Mouse (Mus musculus) liver, embryonic 11.5 days (tissue): ENCODE measurements around the gene Lnpep. TPM values are rescaled to one million over a fixed set of nuclear protein-coding genes. Genes with fewer than 3 reads are reported as not detected.

Experiments used
- ATAC-seq: fragments of 200-750 bp; cut with Nextera tagmentation; replicated peaks from 2 replicates; pipeline ENCODE4 v1.8.0; 2017; ENCODE audit warnings: moderate number of reproducible peaks, mild to moderate bottlenecking, moderate TSS enrichment, moderate library complexity; ENCODE audit not compliant: low FRiP score
- DNase-seq: peaks from one replicate; pipeline ENCODE4 v3.0.0-alpha.2; 2017; ENCODE audit warnings: low spot score
- H3K27ac ChIP-seq: fragments of 300-500 bp; sonication (generic); 2 replicates; pipeline ENCODE4 v1.5.1; 2014; ENCODE audit warnings: mild to moderate bottlenecking, low read depth, low read length, control low read depth
- H3K27me3 ChIP-seq: fragments of 300-500 bp; sonication (generic); replicated peaks from 2 replicates; pipeline ENCODE4 v1.6.1; 2014; ENCODE audit warnings: low read length, mixed read lengths; ENCODE audit not compliant: control insufficient read depth, insufficient read depth
- H3K36me3 ChIP-seq: fragments of 300-500 bp; sonication (generic); 2 replicates; pipeline ENCODE4 v1.6.1; 2014; ENCODE audit warnings: mild to moderate bottlenecking, low read length, moderate library complexity, mixed read lengths; ENCODE audit not compliant: control insufficient read depth, insufficient read depth
- H3K4me1 ChIP-seq: fragments of 300-500 bp; sonication (generic); replicated peaks from 2 replicates; pipeline ENCODE4 v1.6.1; 2014; ENCODE audit warnings: low read length, mixed read lengths; ENCODE audit not compliant: control insufficient read depth, insufficient read depth
- H3K4me2 ChIP-seq: fragments of 300-500 bp; sonication (generic); 2 replicates; pipeline ENCODE4 v1.6.1; 2014; ENCODE audit warnings: mild to moderate bottlenecking, control low read depth, moderate library complexity
- H3K4me3 ChIP-seq: fragments of 300-500 bp; sonication (generic); 2 replicates; pipeline ENCODE4 v1.5.1; 2014; ENCODE audit warnings: low read depth, low read length, control low read depth
- H3K9ac ChIP-seq: fragments of 300-500 bp; sonication (generic); 2 replicates; pipeline ENCODE4 v1.6.1; 2014; ENCODE audit warnings: low read depth, low read length, control low read depth
- H3K9me3 ChIP-seq: fragments of 300-500 bp; sonication (generic); 2 replicates; pipeline ENCODE4 v1.6.1; 2016; ENCODE audit warnings: low read length, inconsistent platforms, mixed read lengths; ENCODE audit not compliant: control insufficient read depth
- WGBS: fragments of 180-500 bp; shearing (Covaris S2); extraction: QIAGEN DNeasy Blood & Tissue Kit; methylation state at CpG from one replicate; pipeline ENCODE4 v1.1.7; 2014; 5-methylcytosine and 5-hydroxymethylcytosine counted together
- polyA plus RNA-seq: library from polyadenylated mRNA; unstranded; fragments of >200 nt; fragmentation: Nextera tagmentation; extraction: Ambion mirVana; gene quantifications from 2 replicates; pipeline ENCODE4 v1.2.1, GENCODE M21; 2014

Lnpep gene
- polyA plus RNA-seq, 1 experiment from 2014 or later: 6.6 TPM

DNA sequence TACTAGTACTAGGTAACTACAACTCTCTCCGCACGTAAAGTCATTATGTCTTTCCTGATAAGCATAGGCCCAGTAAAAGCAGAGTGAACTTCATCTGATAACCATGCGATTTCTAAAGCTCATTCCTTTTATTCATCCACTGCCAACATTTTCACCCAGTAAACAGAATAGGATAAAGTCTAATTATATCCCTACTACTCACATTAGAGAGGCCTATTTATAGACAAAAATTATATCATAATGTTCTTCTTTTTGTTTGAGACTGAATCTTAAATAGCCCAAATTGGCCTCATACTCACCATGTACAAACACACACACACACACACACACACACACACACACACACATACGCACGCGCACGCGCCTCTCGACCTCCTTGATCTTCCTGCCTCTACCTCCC, 48.5 kb downstream of the Lnpep start:
- H3K9ac ChIP-seq: no peak overlapping the region
- H3K36me3 ChIP-seq: peaks cover 3% of the 10 kb centered on the region; the same call in 1 of the 2 replicates
- DNase-seq (no peak), ATAC-seq (no peak)
- H3K9me3 ChIP-seq: no peaks in the 10 kb centered on the region
- no peak overlapping the region for H3K27ac ChIP-seq
- no peak overlapping the region for H3K4me2 ChIP-seq
- no peaks in the 10 kb centered on the region for H3K4me1 ChIP-seq
- no peaks in the 10 kb centered on the region for H3K27me3 ChIP-seq
- WGBS: 89% methylated on average over 9 of the region's 9 CpGs
- no peak overlapping the region for H3K4me3 ChIP-seq

DNA sequence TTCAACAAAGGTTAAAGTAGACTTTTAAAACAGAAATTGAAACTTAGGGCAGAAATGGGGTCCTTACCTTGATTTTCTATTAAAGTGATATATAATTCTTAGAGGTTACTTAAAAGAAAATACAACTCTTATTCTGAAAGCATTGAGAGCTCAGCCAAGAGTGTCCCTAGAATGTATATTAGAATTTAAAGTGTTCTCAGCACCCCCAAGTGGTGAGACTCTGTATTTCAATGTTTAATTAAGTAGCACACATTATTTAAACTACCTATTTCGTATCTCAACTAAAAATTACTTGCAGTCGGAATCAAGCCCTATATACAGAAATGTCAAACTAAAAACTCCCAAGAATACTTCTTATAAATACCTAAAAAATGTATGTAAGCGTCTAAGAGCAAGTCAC, 57.8 kb downstream of the Lnpep start:
- Histone ChIP-seq H3K4me2 (no peak overlapping the region), H3K27ac (no peak overlapping the region), H3K36me3 (no peaks in the 10 kb centered on the region; the same call in 1 of the 2 replicates), H3K4me3 (no peak overlapping the region), H3K27me3 (no peaks in the 10 kb centered on the region), H3K9ac (no peak overlapping the region), H3K4me1 (no peaks in the 10 kb centered on the region), H3K9me3 (no peaks in the 10 kb centered on the region)
- no peak for DNase-seq
- 64% methylated on average over 3 of the region's 3 CpGs for WGBS
- ATAC-seq: no peak

DNA sequence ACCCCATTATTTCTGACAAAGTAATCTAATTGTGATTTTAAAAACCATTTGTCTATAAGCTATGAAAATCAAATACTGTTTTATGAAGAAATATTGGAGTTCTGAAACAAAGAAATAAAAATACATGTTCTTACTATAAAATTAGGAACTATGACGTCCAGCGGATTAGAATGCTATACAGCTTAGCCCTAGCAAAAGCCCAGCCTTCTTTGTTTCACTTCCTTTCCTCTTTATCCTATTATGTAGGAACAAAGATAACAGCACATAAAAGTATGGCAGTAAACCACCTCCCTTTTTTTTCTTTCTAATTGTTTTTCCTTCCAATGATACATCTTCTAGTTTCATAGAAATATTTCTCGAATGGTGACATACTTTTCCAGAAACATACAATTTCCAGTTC, 75.9 kb downstream of the Lnpep start:
- no peak for ATAC-seq
- no peak overlapping the region for H3K27ac ChIP-seq
- WGBS: 80% methylated on average over 3 of the region's 3 CpGs
- H3K9ac ChIP-seq: no peak overlapping the region
- H3K36me3 ChIP-seq: no peaks in the 10 kb centered on the region
- no peaks in the 10 kb centered on the region for H3K4me1 ChIP-seq
- H3K9me3 ChIP-seq: no peaks in the 10 kb centered on the region
- no peak overlapping the region for H3K4me2 ChIP-seq
- no peak for DNase-seq
- H3K4me3 ChIP-seq: no peak overlapping the region
- H3K27me3 ChIP-seq: no peaks in the 10 kb centered on the region

DNA sequence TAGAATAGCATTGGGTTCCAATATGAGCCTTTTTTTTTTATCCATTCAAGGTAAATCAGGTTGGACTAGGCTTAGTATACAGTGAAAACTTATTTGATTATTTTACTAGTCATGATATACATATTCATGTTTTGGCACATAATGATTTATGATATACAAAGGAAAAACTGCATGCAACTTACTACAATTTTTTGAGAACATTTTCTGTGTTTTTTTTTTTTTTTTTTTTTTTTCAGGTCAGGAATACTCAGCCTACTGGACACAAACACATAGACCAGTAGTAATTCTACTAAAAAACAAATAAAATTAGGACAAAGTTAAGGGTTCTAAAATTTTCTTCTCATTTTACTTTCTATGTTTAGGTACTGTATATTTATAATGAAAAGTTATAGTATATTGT, 93.5 kb downstream of the Lnpep start:
- Histone ChIP-seq H3K9ac (no peak overlapping the region), H3K4me2 (no peak overlapping the region), H3K4me1 (no peaks in the 10 kb centered on the region), H3K27ac (no peak overlapping the region), H3K9me3 (no peaks in the 10 kb centered on the region), H3K27me3 (no peaks in the 10 kb centered on the region), H3K4me3 (no peak overlapping the region), H3K36me3 (peaks cover 15% of the 10 kb centered on the region)
- ATAC-seq (no peak), DNase-seq (no peak)

DNA sequence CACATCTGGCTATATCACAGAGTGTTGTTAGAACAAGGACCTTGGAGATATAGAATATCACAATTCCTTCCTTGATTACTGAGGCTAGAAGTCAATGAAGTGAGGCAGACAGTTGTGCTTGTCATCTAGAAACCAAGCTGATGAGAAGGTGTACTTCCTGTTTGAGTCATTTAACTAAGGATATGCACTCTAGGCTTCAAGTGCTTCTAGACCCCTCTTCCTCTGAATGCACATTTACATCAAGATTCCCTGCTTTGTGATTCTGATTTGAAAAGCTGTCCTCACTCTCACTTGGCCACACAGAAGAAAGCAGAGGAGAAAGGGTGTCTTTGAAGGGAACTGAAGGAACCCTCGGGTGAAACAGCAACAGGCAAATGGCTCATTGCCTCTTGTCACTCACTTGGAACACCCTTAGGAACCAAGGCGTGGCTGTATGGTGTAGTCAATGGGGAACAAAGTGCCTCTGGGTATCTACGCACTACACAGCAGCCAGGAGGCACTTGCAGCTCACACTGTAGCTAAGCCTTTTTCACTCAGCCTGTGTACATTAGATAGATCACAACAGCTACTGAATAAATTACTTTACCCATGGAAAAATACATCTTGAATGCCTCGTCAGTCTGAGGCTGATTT, 108.3 kb downstream of the Lnpep start:
- Histone ChIP-seq H3K36me3 (no peaks in the 10 kb centered on the region), H3K27ac (no peak overlapping the region), H3K4me1 (no peaks in the 10 kb centered on the region), H3K9ac (no peak overlapping the region), H3K9me3 (no peaks in the 10 kb centered on the region), H3K4me3 (no peak overlapping the region), H3K4me2 (no peak overlapping the region), H3K27me3 (no peaks in the 10 kb centered on the region)
- DNase-seq (no peak), ATAC-seq (no peak)
- 74% methylated on average over 4 of the region's 4 CpGs for whole genome bisulfite sequencing

DNA sequence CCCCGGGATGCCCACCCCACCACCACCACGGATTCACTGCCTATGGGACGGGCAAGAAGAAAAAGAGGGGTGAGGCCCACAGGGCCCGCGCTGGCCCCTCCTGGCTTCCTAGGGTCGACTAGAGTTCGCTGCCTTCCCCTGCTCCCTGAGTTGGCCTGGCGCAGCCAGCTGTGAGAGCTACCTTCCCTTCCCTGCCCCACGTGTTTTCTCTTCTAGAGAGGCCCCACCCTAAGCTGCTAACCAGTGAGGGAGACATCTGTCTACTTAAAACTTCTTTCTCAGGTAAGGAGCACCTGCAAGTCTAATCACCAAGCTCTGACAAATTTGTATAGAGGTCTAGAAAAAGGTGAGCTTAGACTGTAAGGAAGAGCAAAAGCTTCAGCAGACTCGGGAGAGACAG, 118.2 kb downstream of the Lnpep start:
- Histone ChIP-seq H3K9ac (no peak overlapping the region), H3K27me3 (no peaks in the 10 kb centered on the region), H3K36me3 (no peaks in the 10 kb centered on the region), H3K4me3 (no peak overlapping the region), H3K9me3 (no peaks in the 10 kb centered on the region), H3K4me1 (no peaks in the 10 kb centered on the region), H3K4me2 (no peak overlapping the region), H3K27ac (no peak overlapping the region)
- WGBS: 83% methylated on average over 10 of the region's 10 CpGs
- no peak for DNase-seq
- no peak for ATAC-seq

DNA sequence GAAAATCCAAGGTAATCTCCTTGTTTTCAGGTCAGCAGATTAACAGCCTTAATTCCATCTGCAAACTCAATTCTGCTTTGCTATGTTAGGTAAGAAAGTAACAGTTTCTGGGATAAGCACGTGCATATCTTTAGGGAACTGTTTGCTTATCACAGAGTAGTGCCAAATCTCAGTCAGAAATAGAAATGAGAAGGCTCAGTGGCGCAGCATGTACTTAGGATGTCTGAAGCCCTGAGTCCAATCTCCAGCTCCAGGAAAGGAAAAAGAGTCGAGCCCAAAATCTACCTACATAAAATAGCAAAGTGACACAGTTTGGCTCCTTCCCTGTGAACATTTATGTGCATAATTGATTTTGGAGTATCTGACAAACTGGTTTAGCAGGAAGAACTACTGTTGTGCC, 125.6 kb downstream of the Lnpep start:
- no peaks in the 10 kb centered on the region for H3K9me3 ChIP-seq
- H3K27ac ChIP-seq: no peak overlapping the region
- no peak for DNase-seq
- no peak overlapping the region for H3K4me3 ChIP-seq
- no peak overlapping the region for H3K9ac ChIP-seq
- no peaks in the 10 kb centered on the region for H3K4me1 ChIP-seq
- no peaks in the 10 kb centered on the region for H3K27me3 ChIP-seq
- H3K4me2 ChIP-seq: no peak overlapping the region
- H3K36me3 ChIP-seq: no peaks in the 10 kb centered on the region
- WGBS: 59% methylated on average over 3 of the region's 3 CpGs
- ATAC-seq: no peak

DNA sequence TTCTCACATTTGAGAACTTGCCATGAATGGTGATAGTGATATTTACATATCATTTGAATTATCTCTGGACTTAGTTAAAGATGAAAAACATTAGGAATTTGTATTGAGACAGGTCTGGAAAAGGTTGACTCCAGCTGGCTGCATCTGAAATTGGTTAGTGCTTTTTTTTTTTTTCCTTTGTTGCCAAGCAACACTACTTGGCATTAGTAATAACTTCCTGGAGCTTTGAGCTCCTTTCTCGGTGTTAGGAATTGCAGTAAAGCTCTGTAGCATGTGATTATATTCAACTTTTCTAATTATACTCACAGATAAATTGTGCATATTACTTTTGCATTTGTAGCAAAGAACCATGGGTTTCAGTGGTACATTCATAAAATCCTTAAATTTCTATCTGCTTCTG, 126.0 kb downstream of the Lnpep start:
- Histone ChIP-seq H3K27ac (no peak overlapping the region), H3K4me3 (no peak overlapping the region), H3K36me3 (no peaks in the 10 kb centered on the region), H3K4me1 (no peaks in the 10 kb centered on the region), H3K9ac (no peak overlapping the region), H3K9me3 (no peaks in the 10 kb centered on the region), H3K27me3 (no peaks in the 10 kb centered on the region), H3K4me2 (no peak overlapping the region)
- ATAC-seq: no peak
- DNase-seq: no peak
- WGBS: 53% methylated on average over 1 of the region's 1 CpGs

DNA sequence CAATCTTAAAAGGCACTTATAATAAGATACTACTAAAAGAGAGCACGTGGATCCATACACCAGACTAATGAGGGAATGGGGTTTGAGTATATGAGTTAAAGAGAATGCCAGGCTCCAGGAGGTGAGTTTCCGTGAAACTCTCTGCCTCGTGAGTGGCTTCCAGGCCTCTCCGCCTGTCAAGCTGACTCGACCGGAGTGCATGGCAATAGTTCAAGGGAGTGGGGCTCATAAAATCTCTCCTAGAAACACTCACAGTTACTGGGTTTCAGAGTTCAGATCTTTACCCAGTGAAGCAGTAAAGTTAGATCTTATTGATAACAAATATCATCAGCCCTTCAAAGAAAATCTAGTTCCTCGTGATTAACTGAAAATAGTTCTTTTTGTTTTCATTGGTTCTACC, 128.1 kb downstream of the Lnpep start:
- Histone ChIP-seq H3K4me1 (no peaks in the 10 kb centered on the region), H3K4me3 (no peak overlapping the region), H3K27me3 (no peaks in the 10 kb centered on the region), H3K27ac (no peak overlapping the region), H3K9ac (no peak overlapping the region), H3K4me2 (no peak overlapping the region), H3K36me3 (no peaks in the 10 kb centered on the region), H3K9me3 (no peaks in the 10 kb centered on the region)
- DNase-seq (no peak), ATAC-seq (no peak)
- WGBS: 85% methylated on average over 7 of the region's 7 CpGs
